In the genomic region with DNA sequence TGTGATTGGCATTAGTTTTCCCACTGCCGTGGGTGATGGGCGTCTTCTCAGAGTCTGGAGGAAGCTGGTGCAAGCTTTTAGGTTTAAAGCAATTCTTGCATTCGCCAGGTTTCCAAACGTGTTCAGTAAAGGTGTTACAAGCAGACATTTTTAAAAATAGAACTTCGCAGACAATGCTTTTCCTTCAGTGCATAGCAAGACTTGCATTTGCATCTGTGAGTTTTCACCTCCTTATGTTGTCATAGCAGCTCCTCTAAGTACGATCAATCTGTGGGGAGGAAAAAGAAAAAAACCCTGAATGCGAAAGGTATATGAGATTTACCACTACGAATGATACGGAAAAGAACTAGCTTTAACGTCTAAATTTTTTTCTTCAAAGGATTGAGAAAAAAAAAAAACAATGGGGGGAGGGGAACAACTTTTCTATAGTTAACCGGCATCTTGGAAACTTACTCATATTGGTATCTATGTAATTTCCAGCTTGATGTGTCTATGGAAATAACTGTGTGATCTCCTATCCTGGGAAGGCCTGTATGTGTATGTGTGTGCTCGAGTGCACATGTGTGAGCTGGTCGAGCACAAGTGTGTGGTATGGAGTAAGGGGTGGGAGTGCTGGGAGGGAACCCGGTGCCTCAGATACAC, we compare ENCODE assay signal across 12 mouse cellular contexts.
DNase-seq lines count a peak whose midpoint lies in the region; ATAC-seq lines count a peak whose summit lies in the region.
"Had no signal": no experiment of that assay in that cellular context is flagged by ENCODE, and none has a peak within 500 bp of the region (broad histone marks: within the 10 kb centered on the region; RNA-seq: fewer than 3 reads in every experiment).

No protein-coding gene starts in this region.

- H3K36me3 ChIP-seq in heart, embryonic 14.5 days (ENCODE audit: control insufficient read depth, insufficient read depth, low read length), result peaks cover 27% of the 10 kb centered on the region
- 0 out of 2 replicates have a peak, but pooled peaks cover 2% of the 10 kb centered on the region for H3K36me3 ChIP-seq in splenic B cell, adult 2 months (ENCODE audit: control insufficient read depth, insufficient read depth, low read length, poor library complexity, severe bottlenecking)
- peaks cover 3% of the 10 kb centered on the region; the same call in 1 of the 2 replicates for H3K36me3 ChIP-seq in intestine, embryonic 16.5 days (ENCODE audit: control insufficient read depth, insufficient read depth, low read length)
- H3K36me3 ChIP-seq: liver, embryonic 15.5 days had no signal

- no peak overlapping the region for H3K4me3 ChIP-seq in heart, embryonic 14.5 days (ENCODE audit: control insufficient read depth in 1 of 2, insufficient read depth in 1 of 2, low read depth in 1 of 2, low read length in 2 of 2)
- no peak overlapping the region for H3K4me3 ChIP-seq in intestine, embryonic 16.5 days (ENCODE audit: low read length)
- H3K4me3 ChIP-seq: heart, embryonic 15.5 days; liver, embryonic 15.5 days had no signal

- intact Hi-C loops in heart, postnatal 10 days (cut with DNase I), result loop anchor here (10.0 kb wide), 1 partner anchor 374 kb away; no protein-coding TSS in a partner anchor

- H3K27ac ChIP-seq in heart, embryonic 14.5 days (replicated peaks in 1 of 2; ENCODE audit: control insufficient read depth in 1 of 2, insufficient read depth in 1 of 2, low read depth in 2 of 2, low read length in 2 of 2), result peak overlapping the region; percentile 0 to 28; a peak in 2 of 4 replicates
- no peak overlapping the region for H3K27ac ChIP-seq in intestine, embryonic 16.5 days (ENCODE audit: low read length)
- H3K27ac ChIP-seq: liver, embryonic 15.5 days had no signal

- no peak for DNase-seq in heart, postnatal 10 days
- DNase-seq in retina, postnatal 1 day, result peak; percentile 19
- no peak for DNase-seq in retina, embryonic 14.5 days (ENCODE audit: low spot score)
- peak; percentile 16 for DNase-seq in WW6 (ENCODE audit: low read depth, low spot score)
- peak; percentile 10 for DNase-seq in splenic B cell, adult 2 months (ENCODE audit: low read depth, low spot score)
- DNase-seq: gastrocnemius, postnatal 25 days had no signal

- no peak for ATAC-seq in heart, embryonic 14.5 days (ENCODE audit: insufficient number of reproducible peaks, insufficient read depth, low FRiP score, low read depth)
- ATAC-seq in intestine, embryonic 16.5 days, result no peak
- ATAC-seq: inflammation-experienced regulatory T-cells, adult 6 months; Patski had no signal

- peaks cover 16 to 35% of the 10 kb centered on the region in 2 experiments for H3K4me1 ChIP-seq in heart, embryonic 14.5 days (ENCODE audit: control insufficient read depth in 2 of 2, insufficient read depth in 2 of 2, low read length in 2 of 2)
- H3K4me1 ChIP-seq in intestine, embryonic 16.5 days (ENCODE audit: control insufficient read depth, insufficient read depth, low read length), result peaks cover 7% of the 10 kb centered on the region; the same call in 1 of the 2 replicates

- WGBS in heart, embryonic 14.5 days, result 75% methylated on average over 14 of the region's 14 CpGs
- WGBS in intestine, embryonic 16.5 days, result 87% methylated on average over 14 of the region's 14 CpGs

- 0 out of 2 replicates have a peak overlapping the region, but pooled peaks have one; percentile 34 for H3K4me2 ChIP-seq in heart, embryonic 14.5 days (ENCODE audit: low read length)
- no peak overlapping the region for H3K4me2 ChIP-seq in intestine, embryonic 16.5 days (ENCODE audit: low read depth, low read length)
- H3K4me2 ChIP-seq: liver, embryonic 15.5 days had no signal

- no peak overlapping the region for H3K9ac ChIP-seq in heart, embryonic 14.5 days (ENCODE audit: low read length)
- H3K9ac ChIP-seq in intestine, embryonic 16.5 days (ENCODE audit: low read depth, low read length), result no peak overlapping the region
- H3K9ac ChIP-seq: heart, embryonic 15.5 days; liver, embryonic 15.5 days had no signal

- no peaks in the 10 kb centered on the region for H3K27me3 ChIP-seq in heart, embryonic 14.5 days (ENCODE audit: control insufficient read depth, insufficient read depth, low read length)
- no peaks in the 10 kb centered on the region for H3K27me3 ChIP-seq in splenic B cell, adult 2 months (ENCODE audit: control insufficient read depth, insufficient read depth, low read length, poor library complexity, severe bottlenecking)
- no peaks in the 10 kb centered on the region for H3K27me3 ChIP-seq in intestine, embryonic 16.5 days (replicated peaks; ENCODE audit: control insufficient read depth, insufficient read depth, low read length)
- H3K27me3 ChIP-seq: heart, embryonic 15.5 days; liver, embryonic 15.5 days; Patski had no signal

- H3K9me3 ChIP-seq in heart, embryonic 14.5 days (ENCODE audit: control insufficient read depth, low read length), result peaks cover 6% of the 10 kb centered on the region
- H3K9me3 ChIP-seq in intestine, embryonic 16.5 days (ENCODE audit: control insufficient read depth, low read length), result peaks cover 5% of the 10 kb centered on the region; the same call in 1 of the 2 replicates

Comparison
In these comparisons a context has a peak if more than half of its experiments do, and no peak if none do; other contexts are left out.
1. DNase-seq: peak in retina, postnatal 1 day (single experiment), WW6 (single experiment) and splenic B cell, adult 2 months (single experiment); none in heart, postnatal 10 days (0 of 2) and retina, embryonic 14.5 days (single experiment).